ENCODE assay signal across 8 mouse cellular contexts in genomic region chr8:82774482-82774881, GRCm38 (mm10). TPM values are rescaled to one million over a fixed set of nuclear protein-coding genes. Genes with fewer than 3 reads are reported as not detected.
DNase-seq lines count a peak whose midpoint lies in the region; ATAC-seq and TF ChIP-seq lines count a peak whose summit lies in the region.

No protein-coding gene starts in this region.

- DNase-seq in gastrocnemius, adult 2 months: no peak
- no peak for DNase-seq in gastrocnemius, postnatal 14 days
- DNase-seq in CD4-positive helper T cell, adult 2 months (ENCODE audit: low read depth, low spot score): peak; percentile 68
- peak; percentile 14 to 16 for DNase-seq in left cerebral cortex, postnatal 36 days (ENCODE audit: low spot score in 2 of 2)
- DNase-seq in embryo, embryonic 10.5 days (ENCODE audit: low spot score): no peak
- no peak for DNase-seq in MN1 (ENCODE audit: low spot score)

- ATAC-seq in embryonic facial prominence, embryonic 15.5 days (ENCODE audit: insufficient number of reproducible peaks, low FRiP score, low TSS enrichment, low read depth): no peak
- ATAC-seq in neural tube, embryonic 15.5 days (ENCODE audit: low FRiP score): peak; percentile 60

- peaks cover 21% of the 10 kb centered on the region for H3K36me3 ChIP-seq in embryonic facial prominence, embryonic 15.5 days
- H3K36me3 ChIP-seq in neural tube, embryonic 15.5 days: peaks cover 24% of the 10 kb centered on the region

- peak overlapping the region; percentile 44 for H3K9ac ChIP-seq in embryonic facial prominence, embryonic 15.5 days
- H3K9ac ChIP-seq in neural tube, embryonic 15.5 days (replicated peaks): peak overlapping the region; percentile 49

- H3K27ac ChIP-seq in gastrocnemius, adult 2 months: peak overlapping the region; percentile 97
- peak overlapping the region; percentile 88 for H3K27ac ChIP-seq in embryonic facial prominence, embryonic 15.5 days (replicated peaks)
- peak overlapping the region; percentile 87 for H3K27ac ChIP-seq in neural tube, embryonic 15.5 days (replicated peaks)

- H3K27me3 ChIP-seq in embryonic facial prominence, embryonic 15.5 days: no peaks in the 10 kb centered on the region
- H3K27me3 ChIP-seq in neural tube, embryonic 15.5 days (replicated peaks): no peaks in the 10 kb centered on the region

- H3K9me3 ChIP-seq in embryonic facial prominence, embryonic 15.5 days (replicated peaks): no peaks in the 10 kb centered on the region
- no peaks in the 10 kb centered on the region for H3K9me3 ChIP-seq in neural tube, embryonic 15.5 days (replicated peaks)

- WGBS in embryonic facial prominence, embryonic 15.5 days: 49% methylated on average over 6 of the region's 6 CpGs
- WGBS in neural tube, embryonic 15.5 days: 53% methylated on average over 6 of the region's 6 CpGs

- intact Hi-C loops in gastrocnemius, adult 2 months (cut with DNase I): loop anchor here (2.0 kb wide), 1 partner anchor 314 kb away; no protein-coding TSS in a partner anchor
- intact Hi-C loops in gastrocnemius, postnatal 14 days (cut with DNase I; ENCODE audit: low total_unique reads): no loop called here
- intact Hi-C loops in left cerebral cortex, postnatal 36 days (cut with DNase I): loop anchor here (2.0 kb wide), 1 partner anchor 314 kb away; no protein-coding TSS in a partner anchor

- peaks cover 7% of the 10 kb centered on the region; the same call in 1 of the 2 replicates for H3K4me1 ChIP-seq in embryonic facial prominence, embryonic 15.5 days
- peaks cover 31% of the 10 kb centered on the region for H3K4me1 ChIP-seq in neural tube, embryonic 15.5 days

- peak overlapping the region; percentile 68 for H3K4me2 ChIP-seq in embryonic facial prominence, embryonic 15.5 days (replicated peaks)
- H3K4me2 ChIP-seq in neural tube, embryonic 15.5 days: peak overlapping the region; percentile 81

- peak overlapping the region; percentile 76 for H3K4me3 ChIP-seq in gastrocnemius, adult 2 months
- H3K4me3 ChIP-seq in embryonic facial prominence, embryonic 15.5 days (replicated peaks): peak overlapping the region; percentile 94
- H3K4me3 ChIP-seq in neural tube, embryonic 15.5 days (replicated peaks): peak overlapping the region; percentile 98

- TF ChIP-seq CTCF in gastrocnemius, adult 2 months (IDR thresholded peaks at IDR 0.05): no peak

RNA-seq across cellular contexts. Expression of gene Zfp330, which starts 0.5 kb away (rescaled TPM):
- total RNA-seq in gastrocnemius, adult 2 months (2021): 10 to 100 TPM; 19.0 to 19.4 TPM
- total RNA-seq in gastrocnemius, postnatal 14 days (2021): 10 to 100 TPM; 19.3 to 20.5 TPM
- polyA plus RNA-seq in embryonic facial prominence, embryonic 15.5 days (2015; fragmentation: Nextera tagmentation; extraction: Ambion mirVana): 70.8 and 71.0 TPM in 2 replicates
- 10 to 100 TPM; 29.2 to 37.1 TPM for total RNA-seq in left cerebral cortex, postnatal 36 days (2021)
- 77.8 and 78.5 TPM in 2 replicates for polyA plus RNA-seq in neural tube, embryonic 15.5 days (2015; fragmentation: Nextera tagmentation; extraction: Ambion mirVana)

Comparison
In these comparisons a context has a peak if more than half of its experiments do, and no peak if none do; other contexts are left out.
1. DNase-seq: peak in CD4-positive helper T cell, adult 2 months (single experiment) and left cerebral cortex, postnatal 36 days (2 of 2); none in gastrocnemius, adult 2 months (single experiment), gastrocnemius, postnatal 14 days (single experiment), embryo, embryonic 10.5 days (single experiment) and MN1 (single experiment).
2. Peak in every context shown above with its lines, with median percentiles within 50 percentile points of each other: H3K27ac ChIP-seq and H3K4me3 ChIP-seq.